Mouse (Mus musculus) erythroblast, embryonic 14.5 days (primary cell): ENCODE results near the gene Cd151.

ENCODE experiments used
- GATA1 ChIP-seq: IDR thresholded peaks from 2 replicates; pipeline ENCODE4 v1.6.1; 2012; ENCODE audit warnings: low read length, inconsistent platforms, mixed read lengths
- TAL1 ChIP-seq: IDR thresholded peaks from 3 replicates; pipeline ENCODE4 v1.6.1; 2012; ENCODE audit warnings: low read length, inconsistent platforms, mixed read lengths

DNA sequence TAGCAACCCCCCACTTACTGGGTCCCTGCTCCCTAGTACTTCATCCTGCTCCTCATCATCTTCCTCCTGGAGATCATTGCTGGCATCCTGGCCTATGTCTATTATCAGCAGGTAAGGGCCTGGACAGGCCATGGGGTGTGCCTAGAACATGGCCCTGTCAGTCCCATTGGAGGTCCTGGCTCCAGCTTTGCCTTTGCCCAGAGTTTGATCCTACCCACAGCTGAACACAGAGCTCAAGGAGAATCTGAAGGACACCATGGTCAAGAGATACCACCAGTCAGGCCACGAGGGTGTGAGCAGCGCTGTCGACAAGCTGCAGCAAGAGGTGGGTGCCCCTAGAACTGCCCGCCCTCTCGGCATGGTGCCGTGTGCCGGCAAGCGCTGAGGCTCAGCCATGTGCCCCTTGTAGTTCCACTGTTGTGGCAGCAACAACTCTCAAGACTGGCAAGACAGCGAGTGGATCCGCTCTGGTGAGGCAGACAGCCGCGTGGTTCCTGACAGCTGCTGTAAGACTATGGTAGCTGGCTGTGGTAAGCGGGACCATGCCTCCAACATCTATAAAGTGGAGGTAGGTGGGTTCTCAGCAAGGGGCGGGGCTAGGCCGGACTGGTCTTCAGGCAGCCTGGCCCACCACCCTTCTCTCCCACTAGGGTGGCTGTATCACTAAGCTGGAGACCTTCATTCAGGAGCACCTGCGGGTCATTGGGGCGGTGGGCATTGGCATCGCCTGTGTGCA, 2.9 kb downstream of the Cd151 start:
- TF ChIP-seq GATA1: no peak
- no peak for TF ChIP-seq TAL1
